Mouse (Mus musculus) C2C12 (cell line): ENCODE data around the gene Gm3417.

Source experiments
- CEBPB ChIP-seq: IDR thresholded peaks from one replicate; pipeline ENCODE4 v1.6.1; 2011; ENCODE audit warnings: low read depth, mild to moderate bottlenecking, control low read depth, moderate library complexity
- CTCF ChIP-seq: IDR thresholded peaks from one replicate; pipeline ENCODE4 v1.5.1; 2011; ENCODE audit not compliant: control insufficient read depth, insufficient read depth, insufficient read length
- FOSL1 ChIP-seq: IDR thresholded peaks from one replicate; pipeline ENCODE4 v1.8.0; 2011; ENCODE audit warnings: mild to moderate bottlenecking, low read length; ENCODE audit not compliant: poor library complexity, insufficient read depth, severe bottlenecking
- MAX ChIP-seq: IDR thresholded peaks from one replicate; pipeline ENCODE4 v1.6.1; 2011; ENCODE audit warnings: mild to moderate bottlenecking, control low read depth
- MYOD1 ChIP-seq: IDR thresholded peaks from one replicate; pipeline ENCODE4 v1.6.1; 2011; ENCODE audit warnings: low read depth; ENCODE audit not compliant: control insufficient read depth, insufficient read length
- MYOG ChIP-seq: IDR thresholded peaks from one replicate; pipeline ENCODE4 v1.6.1; 2011; ENCODE audit not compliant: control insufficient read depth, insufficient read length; ENCODE audit errors: extremely low read depth
- USF1 ChIP-seq: IDR thresholded peaks from one replicate; pipeline ENCODE4 v1.6.1; 2011; ENCODE audit warnings: low read depth, mild to moderate bottlenecking, control low read depth, moderate library complexity

DNA sequence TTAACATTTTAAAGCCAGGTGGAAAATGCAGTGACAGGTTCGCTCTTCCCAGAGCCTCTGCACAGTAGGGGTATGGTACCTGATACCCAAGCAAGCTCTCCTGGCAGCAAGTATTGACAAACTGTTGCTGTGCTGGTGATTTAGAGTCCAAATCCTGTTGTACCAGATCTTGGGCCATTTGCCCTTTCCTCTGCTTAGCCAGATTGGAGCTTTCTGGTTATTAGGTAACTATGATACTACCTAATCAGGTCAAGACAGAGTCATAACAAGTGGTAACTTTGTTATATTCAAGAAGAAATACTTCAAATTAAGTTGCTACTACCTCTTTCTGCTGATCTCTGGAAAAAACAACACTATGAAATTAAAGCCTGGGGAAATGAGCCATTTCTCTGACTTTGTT is 34.0 kb downstream of the Gm3417 start:
- TF ChIP-seq CTCF = no peak
- TF ChIP-seq USF1 = no peak
- TF ChIP-seq MAX = no peak
- TF ChIP-seq FOSL1 = no peak
- TF ChIP-seq MYOG = no peak
- TF ChIP-seq MYOD1 = no peak
- no peak for TF ChIP-seq CEBPB
